Mouse (Mus musculus): Measurements from ENCODE around the gene Adcyap1r1.

Adcyap1r1 gene

GRCm38 (mm10) chr6:55451771-55452371 lies at the start of gene Adcyap1r1:
Adcyap1r1 (plus strand) TSS chr6:55451978.
- DNase-seq (ENCODE audit: low read depth, low spot score), result no peak

- no peak for DNase-seq (ENCODE audit: low read depth, low spot score)
These were observed 49.6 kb upstream of the Adcyap1r1 start for GRCm38 (mm10) chr6:55402041-55402776.

- DNase-seq (ENCODE audit: low read depth, low spot score), result no peak
These were observed 48.1 kb upstream of the Adcyap1r1 start for GRCm38 (mm10) chr6:55403411-55404309.

GRCm38 (mm10) chr6:55404421-55404990 lies 47.3 kb upstream of the Adcyap1r1 start:
- DNase-seq (ENCODE audit: low read depth, low spot score), result peak; percentile 59

- no peak for DNase-seq (ENCODE audit: low read depth, low spot score)
These were observed 44.4 kb upstream of the Adcyap1r1 start for GRCm38 (mm10) chr6:55407345-55407744.

- peak; percentile 43 for DNase-seq (ENCODE audit: low read depth, low spot score)
These were observed 41.5 kb upstream of the Adcyap1r1 start for GRCm38 (mm10) chr6:55410119-55410775.

- DNase-seq (ENCODE audit: low read depth, low spot score), result peak; percentile 58
These were observed 40.8 kb upstream of the Adcyap1r1 start for GRCm38 (mm10) chr6:55410977-55411376.

- DNase-seq (ENCODE audit: low read depth, low spot score), result no peak
These were observed 35.6 kb upstream of the Adcyap1r1 start for GRCm38 (mm10) chr6:55416202-55416601.

- no peak for DNase-seq (ENCODE audit: low read depth, low spot score)
These were observed 32.9 kb upstream of the Adcyap1r1 start for GRCm38 (mm10) chr6:55418746-55419410.

- no peak for DNase-seq (ENCODE audit: low read depth, low spot score)
These were observed 31.4 kb upstream of the Adcyap1r1 start for GRCm38 (mm10) chr6:55420411-55420810.

GRCm38 (mm10) chr6:55420869-55421361 lies 30.9 kb upstream of the Adcyap1r1 start:
- no peak for DNase-seq (ENCODE audit: low read depth, low spot score)

GRCm38 (mm10) chr6:55432121-55432520 lies 19.7 kb upstream of the Adcyap1r1 start:
- peak; percentile 34 for DNase-seq (ENCODE audit: low read depth, low spot score)

GRCm38 (mm10) chr6:55434360-55434759 lies 17.4 kb upstream of the Adcyap1r1 start:
- DNase-seq (ENCODE audit: low read depth, low spot score), result no peak

GRCm38 (mm10) chr6:55435266-55436159 lies 16.3 kb upstream of the Adcyap1r1 start:
- no peak for DNase-seq (ENCODE audit: low read depth, low spot score)

- DNase-seq (ENCODE audit: low read depth, low spot score), result no peak
These were observed 13.9 kb upstream of the Adcyap1r1 start for GRCm38 (mm10) chr6:55437919-55438318.

- no peak for DNase-seq (ENCODE audit: low read depth, low spot score)
These were observed 12.9 kb upstream of the Adcyap1r1 start for GRCm38 (mm10) chr6:55438837-55439236.

GRCm38 (mm10) chr6:55443927-55444688 lies 7.7 kb upstream of the Adcyap1r1 start:
- DNase-seq (ENCODE audit: low read depth, low spot score), result peak; percentile 38

- no peak for DNase-seq (ENCODE audit: low read depth, low spot score)
These were observed 7.1 kb upstream of the Adcyap1r1 start for GRCm38 (mm10) chr6:55444721-55445120.

- DNase-seq (ENCODE audit: low read depth, low spot score), result no peak
These were observed 3.6 kb upstream of the Adcyap1r1 start for GRCm38 (mm10) chr6:55448199-55448598.

Data from skeletal muscle tissue, adult 2 months (tissue).